Mouse (Mus musculus): Measurements from ENCODE around the gene Polr3c.
"Not testable (repeated sequence)": the region's sequence is repeated elsewhere in the genome, so short reads cannot be mapped to it uniquely, and the experiment has no call there.

Polr3c gene

GRCm38 (mm10) chr3:96707903-96708683, 19.3 kb downstream of the Polr3c start, which contains the start of gene Nudt17:
Gene Nudt17, minus strand, starts transcription at chr3:96708562.
- DNase-seq (ENCODE audit: low read depth) = no peak

GRCm38 (mm10) chr3:96706984-96707383, 20.4 kb downstream of the Polr3c start:
- DNase-seq (ENCODE audit: low read depth) = no peak

GRCm38 (mm10) chr3:96706217-96706616, 21.2 kb downstream of the Polr3c start:
- DNase-seq (ENCODE audit: low read depth) = no peak

GRCm38 (mm10) chr3:96704778-96705177, 22.6 kb downstream of the Polr3c start:
- no peak for DNase-seq (ENCODE audit: low read depth)

GRCm38 (mm10) chr3:96701003-96701402, 26.4 kb downstream of the Polr3c start:
- no peak for DNase-seq (ENCODE audit: low read depth)

DNA sequence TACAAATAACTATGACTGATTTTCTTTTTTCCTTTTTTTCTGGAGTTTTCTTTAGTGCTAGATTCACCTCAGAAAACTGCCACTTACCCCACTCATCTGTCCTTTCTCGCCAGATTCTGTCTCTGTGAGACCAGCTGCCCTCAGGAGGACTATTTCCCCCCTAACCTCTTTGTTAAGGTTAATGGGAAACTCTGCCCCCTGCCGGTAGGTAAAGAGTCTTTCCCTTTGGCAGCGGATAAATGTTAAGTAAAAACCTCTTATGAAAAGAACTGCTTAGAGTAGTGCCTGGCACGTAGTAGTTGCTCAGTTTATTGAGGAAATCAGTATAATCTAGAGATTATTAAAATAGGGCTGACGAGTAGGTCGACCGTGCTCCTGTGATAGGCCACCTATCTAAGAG, 27.1 kb downstream of the Polr3c start:
- peak; percentile 63 for DNase-seq (ENCODE audit: low read depth)

- no peak for DNase-seq (ENCODE audit: low read depth)
These were observed 28.3 kb downstream of the Polr3c start for GRCm38 (mm10) chr3:96698993-96699690.

GRCm38 (mm10) chr3:96696766-96697732, 30.4 kb downstream of the Polr3c start:
- DNase-seq (ENCODE audit: low read depth) = peak; percentile 80

DNA sequence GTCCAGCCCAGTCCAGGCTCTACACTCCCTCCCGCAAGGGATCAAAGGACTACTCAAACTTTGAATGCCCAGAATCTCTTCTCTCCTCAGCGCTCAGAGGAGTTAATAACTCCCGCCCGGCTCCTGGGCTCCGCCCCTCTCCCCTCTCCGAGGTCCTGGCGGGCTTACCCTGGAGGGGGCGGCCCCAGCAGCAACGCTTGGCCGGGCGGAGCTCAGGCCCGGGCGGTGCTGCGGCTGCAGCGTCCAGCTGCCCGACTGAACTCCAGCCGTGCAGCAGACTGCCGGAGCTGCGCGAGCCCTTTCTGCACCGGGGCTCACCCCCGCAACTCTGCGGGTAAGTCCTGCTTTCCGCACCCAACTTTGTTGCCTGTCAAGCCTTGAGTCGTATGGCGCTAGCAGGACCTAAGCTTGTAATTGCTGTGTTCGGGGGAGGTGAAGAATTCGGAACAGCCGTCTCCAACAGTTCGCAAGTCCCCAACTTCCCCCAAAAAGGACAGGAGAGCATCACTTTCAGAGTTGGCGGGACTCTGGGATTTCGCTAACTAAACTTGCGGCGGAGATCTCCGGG, 31.1 kb downstream of the Polr3c start, which contains the start of gene Pias3:
TSS of gene Pias3 (plus strand) at position 187 of the 568 bp plus-strand sequence.
- DNase-seq (ENCODE audit: low read depth) = peak; percentile 56

GRCm38 (mm10) chr3:96693579-96693978, 33.8 kb downstream of the Polr3c start:
- no peak for DNase-seq (ENCODE audit: low read depth)

DNA sequence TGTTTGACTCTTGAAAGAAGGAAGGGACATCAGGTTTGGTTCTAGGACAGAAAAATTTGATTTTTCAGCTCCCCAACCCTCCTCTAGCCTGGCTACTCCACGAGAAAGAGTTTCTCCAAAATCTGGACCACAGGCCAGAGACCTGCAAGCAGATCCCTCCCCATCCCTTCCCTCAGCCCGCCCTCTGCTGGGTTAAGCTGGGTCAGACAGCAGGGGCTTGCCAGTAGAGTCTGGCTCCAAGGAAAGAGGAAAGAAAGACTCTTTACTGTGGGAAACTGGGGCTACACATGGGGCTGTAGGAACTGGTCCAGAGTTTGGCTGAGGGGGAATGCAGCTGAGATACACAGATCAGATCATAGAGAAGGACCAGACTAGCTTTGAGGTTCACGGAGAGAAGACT, 34.9 kb downstream of the Polr3c start:
- DNase-seq (ENCODE audit: low read depth) = no peak

- no peak for DNase-seq (ENCODE audit: low read depth)
These were observed 37.1 kb downstream of the Polr3c start for GRCm38 (mm10) chr3:96690298-96690697.

DNA sequence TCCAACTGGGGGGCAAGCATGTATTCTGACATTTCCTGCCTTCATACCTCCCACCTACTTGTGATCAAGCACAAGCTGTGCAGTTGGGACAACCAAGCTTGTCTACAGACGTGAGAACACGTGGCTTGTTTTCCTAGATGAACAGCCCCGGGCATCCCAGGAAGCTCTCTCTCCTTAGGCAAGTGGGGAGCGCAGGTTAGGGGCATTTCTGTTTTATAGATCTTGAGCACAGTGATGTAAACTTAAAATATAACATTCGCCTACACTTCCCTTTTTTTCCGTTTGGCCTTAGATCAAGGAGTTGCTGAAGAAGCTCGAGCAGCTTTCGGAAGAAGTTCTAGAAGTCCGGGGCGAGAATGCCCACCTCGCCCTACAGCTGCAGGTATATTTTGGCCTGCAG, 38.6 kb downstream of the Polr3c start:
- DNase-seq (ENCODE audit: low read depth) = no peak

- DNase-seq (ENCODE audit: low read depth) = not testable (repeated sequence)
These were observed 41.4 kb downstream of the Polr3c start for GRCm38 (mm10) chr3:96686057-96686456.

- no peak for DNase-seq (ENCODE audit: low read depth)
These were observed 42.6 kb downstream of the Polr3c start for GRCm38 (mm10) chr3:96684822-96685156.

DNA sequence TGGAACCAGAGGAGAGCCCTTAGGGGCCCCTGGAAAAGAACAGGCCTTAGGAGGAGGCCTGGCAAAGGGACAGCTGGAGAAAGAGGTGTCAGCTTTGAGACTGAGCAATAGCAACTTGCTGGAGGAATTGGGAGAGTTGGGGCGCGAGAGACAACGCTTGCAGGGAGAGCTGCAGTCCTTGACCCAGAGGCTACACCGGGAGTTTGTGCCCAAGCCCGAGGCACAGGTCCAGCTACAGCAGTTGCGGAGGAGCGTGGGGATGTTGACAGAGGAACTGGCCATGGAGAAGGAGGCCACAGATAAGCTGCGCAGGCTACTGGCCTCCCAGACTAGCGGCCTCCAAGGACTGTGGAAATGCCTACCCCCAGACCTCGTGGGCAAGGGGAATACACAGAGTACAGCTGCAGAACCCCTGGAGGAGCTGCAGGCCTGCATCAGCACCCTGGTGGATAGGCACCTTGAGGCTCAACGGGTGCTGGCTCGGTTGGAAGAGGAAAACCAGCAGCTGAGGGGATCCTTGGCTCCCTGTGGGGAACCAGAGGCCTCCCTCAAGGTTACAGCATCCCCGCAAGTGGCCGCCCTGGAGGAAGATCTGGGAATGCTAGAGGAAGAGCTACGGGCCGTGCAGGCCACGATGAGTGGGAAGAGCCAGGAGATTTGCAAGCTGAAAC, 43.1 kb downstream of the Polr3c start:
- no peak for DNase-seq (ENCODE audit: low read depth)

GRCm38 (mm10) chr3:96683496-96683895, 43.9 kb downstream of the Polr3c start:
- DNase-seq (ENCODE audit: low read depth) = no peak

GRCm38 (mm10) chr3:96680269-96680956, 47.0 kb downstream of the Polr3c start:
- no peak for DNase-seq (ENCODE audit: low read depth)

- DNase-seq (ENCODE audit: low read depth) = no peak
These were observed 48.2 kb downstream of the Polr3c start for GRCm38 (mm10) chr3:96679159-96679674.

DNA sequence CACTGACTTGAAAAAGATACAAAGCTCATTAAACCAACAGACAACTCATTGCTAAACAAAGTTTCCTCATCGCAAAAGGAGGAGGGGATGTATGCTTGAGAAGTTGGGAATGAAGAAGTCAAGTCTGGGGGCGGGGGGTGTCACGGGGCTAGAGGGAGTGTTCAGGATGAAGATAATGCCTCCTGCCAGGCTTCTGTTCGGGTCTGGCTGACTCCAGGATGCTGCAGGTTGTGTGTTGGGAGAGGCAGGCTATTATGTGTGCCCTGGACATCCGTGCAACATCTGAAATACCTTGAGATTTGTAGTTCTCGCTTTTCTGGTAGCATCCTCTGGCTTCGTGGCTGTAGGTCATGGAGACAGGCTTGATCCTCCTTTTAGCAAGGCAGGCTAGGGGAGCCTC, 49.0 kb downstream of the Polr3c start:
- no peak for DNase-seq (ENCODE audit: low read depth)
